Mouse (Mus musculus): ENCODE results near the gene Dtl.

- TF ChIP-seq CTCF (IDR thresholded peaks at IDR 0.05; ENCODE audit: borderline replicate concordance, extremely low read depth, insufficient read depth, insufficient read length) (no peak), POLR2A (IDR thresholded peaks at IDR 0.05; ENCODE audit: borderline replicate concordance, extremely low read depth, insufficient read depth, insufficient read length, poor library complexity, severe bottlenecking) (no peak)
Measured at GRCm38 (mm10) chr1:191579524-191579923, 4.2 kb upstream of the Dtl start.

All from brain, embryonic 14.5 days (tissue).